Mouse (Mus musculus) left cerebral cortex, adult 8-10 months (tissue): Measurements from ENCODE around the gene Trnt1. TPM values are rescaled to one million over a fixed set of nuclear protein-coding genes. Genes with fewer than 3 reads are reported as not detected.

ENCODE experiments used
- DNase-seq, 2 experiments: peaks; one replicate each; pipeline ENCODE4 v3.0.0; 2022; ENCODE audit warnings: low spot score in 2 of 2
- total RNA-seq, 4 experiments: library from RNA; stranded (reverse); gene quantifications; 2 replicates each; pipeline ENCODE4 v1.2.4; 2022

Gene Trnt1
- total RNA-seq, 4 experiments from 2014 or later: 46.1 to 56.2 (median 49.9) TPM

DNA sequence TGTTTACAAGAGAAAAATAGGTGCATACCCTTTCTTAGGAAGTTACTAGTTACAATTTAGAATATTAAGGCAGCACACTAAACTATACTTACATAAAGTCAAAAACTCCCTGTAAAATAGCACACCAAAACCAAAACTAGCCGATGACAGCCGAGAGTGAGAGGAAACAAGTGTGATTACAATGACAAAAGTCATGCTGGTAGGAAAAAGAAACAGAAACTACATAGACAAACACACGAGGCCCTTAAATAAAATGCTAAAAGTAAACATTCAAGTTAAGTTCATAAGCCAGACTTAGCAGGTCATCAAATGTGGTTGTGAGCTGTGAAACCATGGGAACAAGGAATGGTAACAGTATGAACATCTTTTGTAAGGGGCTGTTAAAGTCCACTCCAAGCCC, 18.2 kb downstream of the Trnt1 start:
- DNase-seq: no peak

DNA sequence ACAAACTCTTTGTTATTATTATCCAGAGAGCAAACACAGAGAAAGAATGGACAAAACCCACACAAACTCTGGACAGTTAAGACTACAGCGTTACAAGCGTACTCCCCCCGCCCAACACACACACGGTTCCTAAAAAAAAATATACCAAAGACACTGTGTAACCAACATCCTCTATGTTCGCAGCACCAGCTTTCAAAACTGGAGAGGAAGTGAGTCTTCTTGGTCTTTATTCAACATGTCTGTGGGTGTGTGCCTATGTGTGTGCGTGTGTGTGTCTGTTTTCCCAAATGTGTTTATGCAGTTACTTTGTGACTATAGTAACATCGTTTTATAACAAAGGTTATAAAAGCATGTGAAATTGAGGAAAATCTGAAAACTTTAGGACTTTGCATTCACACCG, 22.5 kb downstream of the Trnt1 start:
- no peak for DNase-seq

DNA sequence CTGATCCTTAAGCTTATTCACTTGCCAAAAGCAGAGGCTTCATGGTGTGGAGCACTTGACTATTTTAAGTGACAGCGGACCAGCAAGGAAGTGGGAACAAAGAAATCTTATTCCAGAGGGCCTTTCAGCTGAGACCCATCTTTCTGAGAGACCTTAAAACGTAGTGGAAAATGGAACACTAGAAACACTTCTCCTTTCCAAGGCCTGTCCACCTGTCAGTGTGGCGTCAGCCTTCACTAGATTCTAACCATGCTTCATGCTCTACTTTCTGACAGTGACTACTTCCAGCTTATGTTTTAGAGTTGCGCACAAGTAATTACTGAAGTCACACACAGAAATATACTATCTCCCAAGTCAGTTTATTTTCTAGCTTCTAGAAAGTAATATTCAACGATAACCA, 23.6 kb downstream of the Trnt1 start:
- no peak for DNase-seq

DNA sequence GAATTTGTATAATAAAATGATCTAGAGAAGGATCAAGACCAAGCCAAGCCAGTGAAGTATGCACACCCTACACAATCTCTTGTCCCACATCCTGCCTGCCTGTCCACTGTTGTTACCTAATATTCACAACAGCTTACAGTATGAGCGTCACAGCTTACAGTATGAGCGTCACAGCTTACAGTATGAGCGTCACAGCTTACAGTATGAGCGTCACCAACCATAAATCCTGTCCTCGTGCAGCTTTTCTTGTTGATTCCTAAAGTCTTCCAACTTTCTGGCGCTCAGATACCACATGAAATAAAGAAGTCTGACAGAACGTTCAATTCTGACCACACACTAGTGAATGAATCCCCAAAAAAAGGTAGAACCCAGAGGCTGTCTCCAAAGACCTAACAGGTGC, 24.2 kb downstream of the Trnt1 start:
- no peak for DNase-seq

DNA sequence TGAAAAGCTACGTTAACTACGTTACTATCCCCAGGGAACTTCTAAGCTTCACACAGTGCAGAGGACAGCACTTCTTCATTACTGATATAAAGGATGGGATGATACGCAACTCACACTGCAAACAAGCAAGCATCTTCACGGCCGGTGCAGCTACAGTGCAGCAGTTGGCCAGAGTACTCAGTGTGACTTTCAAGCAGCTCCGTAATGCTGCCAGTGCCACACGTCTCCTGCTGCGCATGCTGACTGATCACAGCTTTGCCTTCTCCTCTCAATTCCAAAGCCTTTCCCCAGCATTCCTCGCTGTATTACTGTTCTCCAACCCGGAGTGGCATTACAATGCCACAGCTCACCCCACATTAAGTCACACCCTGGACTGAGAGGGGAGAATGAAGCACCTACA, 24.7 kb downstream of the Trnt1 start:
- no peak for DNase-seq

DNA sequence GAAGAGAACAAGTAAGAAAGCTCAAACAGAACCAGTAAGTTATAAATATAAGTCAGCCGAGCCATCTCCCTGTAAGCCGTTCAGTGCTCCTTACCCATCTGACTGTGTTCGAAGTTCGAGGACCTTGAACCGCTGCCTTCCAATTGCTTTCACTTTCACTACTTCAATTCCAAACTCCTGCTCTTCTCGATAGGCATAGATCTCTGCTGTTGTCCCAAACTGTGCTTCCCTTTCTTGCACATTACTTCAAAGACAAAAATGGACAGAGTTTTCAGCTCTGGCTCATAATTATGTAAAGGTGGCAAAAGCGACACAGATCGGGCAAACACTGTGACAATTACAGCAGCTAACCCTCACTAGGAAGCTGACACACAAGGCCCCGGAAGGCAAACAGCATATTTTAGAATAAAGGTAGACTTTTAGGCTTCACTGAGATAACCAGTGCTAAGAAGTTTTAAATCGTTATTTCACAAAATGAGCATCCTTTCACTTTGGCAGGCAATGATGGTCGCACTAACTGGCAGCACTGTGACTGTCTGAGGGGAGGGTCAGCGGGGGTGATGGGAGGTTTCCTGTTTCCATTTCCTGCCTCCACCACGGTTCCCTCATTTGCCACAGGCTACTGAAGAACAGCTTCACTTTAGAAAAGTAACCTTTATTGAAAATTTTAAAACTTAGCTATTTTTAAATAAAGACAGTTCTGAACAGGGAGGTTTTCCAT, 25.3 kb downstream of the Trnt1 start:
- DNase-seq: no peak

DNA sequence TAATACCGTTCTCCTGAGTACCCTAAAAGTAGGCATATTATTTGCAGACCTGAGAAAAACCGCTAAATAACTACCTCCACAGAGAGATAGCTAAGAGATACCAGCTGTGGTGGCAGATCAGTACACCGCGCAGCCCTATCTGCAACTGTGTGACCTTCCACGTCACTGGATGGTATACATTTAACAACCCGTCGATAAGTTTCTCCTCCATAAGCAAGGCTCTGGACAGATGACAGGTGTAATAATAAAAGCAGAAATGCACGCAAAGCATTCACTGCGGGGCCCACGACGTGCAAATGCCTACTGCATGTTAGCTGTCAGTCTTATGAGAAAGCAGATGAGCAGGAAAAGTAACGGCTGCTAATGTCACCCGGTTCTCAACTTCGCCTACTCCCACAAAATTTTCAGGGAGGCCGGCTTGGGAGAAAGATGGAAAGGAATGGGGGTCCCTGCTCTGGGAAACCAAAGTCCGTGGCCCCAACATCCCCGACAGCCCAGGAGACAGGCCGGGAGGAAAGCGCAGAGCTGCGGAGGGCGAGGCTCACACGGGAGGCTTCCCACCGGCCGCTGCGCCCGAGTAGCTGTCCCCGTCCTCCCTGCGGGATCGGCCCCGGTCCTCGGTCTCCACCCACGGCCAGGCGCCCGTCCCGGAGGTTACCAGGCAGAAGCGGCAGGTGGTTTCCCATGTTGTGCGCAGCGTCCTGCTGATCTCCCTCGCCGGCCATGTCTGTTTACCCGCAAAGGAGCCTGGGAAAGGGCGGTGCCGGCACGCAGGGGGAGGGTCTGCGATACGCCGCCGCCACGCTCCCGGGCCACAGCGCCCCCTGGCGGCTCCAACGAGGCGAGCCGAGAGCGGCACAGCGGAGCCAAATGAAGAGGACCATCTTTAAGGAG, 30.7 kb downstream of the Trnt1 start, which contains the start of gene Crbn:
TSS of gene Crbn (minus strand) at position 745 of the 894 bp plus-strand sequence.
- peak; percentile 85 to 88 for DNase-seq

DNA sequence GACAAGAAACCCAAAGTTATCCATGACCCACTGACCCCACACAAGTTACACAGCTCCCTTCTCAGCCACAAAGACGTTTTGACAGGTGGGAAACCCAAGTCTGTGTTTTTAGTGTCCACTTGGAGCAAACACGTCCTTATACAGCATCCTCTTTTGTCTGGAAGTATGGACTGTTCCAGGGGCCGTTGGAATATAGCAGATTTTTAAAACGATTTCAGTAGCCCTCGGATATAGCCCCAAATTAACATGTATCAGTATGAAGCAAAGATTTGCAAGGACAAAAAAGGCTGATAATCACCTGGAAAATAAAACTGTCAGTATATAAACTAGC, 31.3 kb downstream of the Trnt1 start:
- DNase-seq: no peak

DNA sequence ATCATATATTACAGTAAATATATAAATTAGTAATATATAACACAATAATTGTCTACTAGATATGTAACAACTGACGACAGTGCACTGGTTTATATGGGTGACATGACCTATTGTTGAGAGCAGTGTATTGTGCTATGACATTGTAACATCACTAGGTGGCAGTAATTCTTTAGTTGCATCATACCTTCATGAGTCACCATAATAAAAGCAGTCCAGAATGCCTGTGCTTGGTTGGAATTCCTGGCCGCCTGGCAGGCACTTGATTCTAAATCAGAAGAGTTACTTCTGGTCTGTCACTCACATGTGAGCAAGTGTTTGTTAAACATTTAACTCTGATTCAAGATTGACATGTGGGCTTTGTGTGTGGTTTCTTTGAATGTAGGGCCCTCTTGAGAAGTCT, 36.0 kb downstream of the Trnt1 start:
- DNase-seq: no peak

DNA sequence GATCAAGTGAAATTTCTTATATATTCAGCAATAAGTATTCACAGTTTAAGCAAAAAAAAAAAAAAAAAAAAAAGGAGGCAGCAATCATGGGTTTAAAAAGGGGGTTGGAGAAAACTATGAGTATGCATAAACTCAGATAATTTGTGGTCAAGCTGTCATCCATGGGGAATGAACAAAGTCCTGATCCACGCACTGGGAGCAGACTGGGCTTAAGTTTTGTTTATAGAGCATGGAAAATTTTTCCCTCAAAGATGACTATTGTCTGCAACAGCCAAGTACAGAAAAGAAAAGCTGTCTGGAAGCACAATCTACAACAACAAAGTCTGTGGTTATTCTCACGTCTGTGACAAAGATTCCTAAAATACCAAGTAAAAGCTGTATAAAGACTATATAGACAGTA, 40.2 kb downstream of the Trnt1 start:
- no peak for DNase-seq

DNA sequence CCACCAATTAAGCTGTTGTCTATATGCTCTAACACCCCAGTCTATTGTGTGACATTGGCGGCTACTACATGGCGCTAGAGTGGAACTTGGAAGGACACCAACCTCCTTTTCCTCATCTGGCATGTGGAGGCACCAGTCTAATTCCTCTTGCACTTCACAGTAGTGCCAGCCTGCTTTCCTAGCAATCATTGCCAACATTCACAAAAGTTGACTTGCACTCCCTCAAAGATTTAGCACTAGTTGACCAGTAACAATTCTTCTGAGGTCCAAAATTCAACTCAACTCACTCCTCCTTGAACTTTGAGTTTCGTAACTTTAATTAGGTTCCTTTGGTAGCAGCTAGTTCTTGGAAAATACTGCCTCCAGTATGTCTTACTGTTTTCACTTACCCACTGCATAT, 41.8 kb downstream of the Trnt1 start:
- no peak for DNase-seq

DNA sequence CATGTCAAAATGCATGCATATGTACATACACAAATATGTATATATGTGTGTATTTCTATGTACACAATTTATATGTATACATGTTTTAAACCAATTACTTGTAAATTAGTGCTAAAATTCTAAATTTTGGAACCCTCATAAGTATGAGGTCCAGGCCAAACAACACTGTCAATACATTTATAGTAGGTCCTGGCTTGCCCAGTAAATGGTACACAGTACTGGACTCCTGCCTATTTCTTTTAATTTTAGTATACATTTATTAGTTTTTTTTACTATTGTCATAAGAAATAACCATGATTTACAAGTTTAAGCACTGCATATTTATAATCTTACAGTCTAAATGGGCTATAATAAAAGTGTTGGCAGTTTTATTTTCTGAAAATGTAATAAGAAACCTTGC, 50.3 kb downstream of the Trnt1 start:
- no peak for DNase-seq

DNA sequence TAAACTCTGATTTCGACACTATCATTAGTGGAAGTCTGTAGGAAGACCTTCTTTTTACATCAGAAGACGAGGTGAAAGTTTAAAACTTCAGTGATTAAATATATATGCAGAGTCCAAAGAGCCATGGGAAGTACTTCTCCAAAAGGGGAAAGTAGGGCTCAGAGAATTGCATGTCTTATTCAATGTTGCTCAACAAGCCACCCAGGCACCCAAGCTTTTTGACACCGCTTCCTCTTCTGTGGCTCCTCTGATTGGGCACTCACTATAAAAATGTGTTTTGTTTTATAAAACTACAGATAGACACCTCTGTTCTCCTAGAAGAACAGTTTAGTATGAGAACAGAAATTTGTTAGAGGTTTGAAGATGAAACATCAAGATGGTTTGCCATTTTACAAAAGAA, 51.0 kb downstream of the Trnt1 start:
- DNase-seq: no peak

DNA sequence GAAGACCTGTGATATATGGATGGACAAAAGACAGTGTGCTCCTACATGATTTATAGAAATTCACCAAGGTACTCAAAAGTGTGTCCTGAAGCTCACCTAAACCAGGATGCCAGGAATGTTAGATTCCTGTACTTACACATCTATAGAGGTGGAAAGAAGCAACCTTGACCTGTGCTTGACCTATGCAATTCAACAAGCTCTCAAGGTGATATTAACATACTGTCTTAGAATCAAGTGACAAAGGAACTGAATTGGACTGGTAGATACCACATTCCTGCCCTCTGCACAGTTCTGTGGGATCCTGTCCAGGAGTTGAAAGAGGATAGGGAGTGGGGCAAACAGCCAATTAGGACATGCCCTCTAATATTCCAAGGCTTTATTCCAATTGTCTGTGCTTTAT, 51.6 kb downstream of the Trnt1 start:
- no peak for DNase-seq

DNA sequence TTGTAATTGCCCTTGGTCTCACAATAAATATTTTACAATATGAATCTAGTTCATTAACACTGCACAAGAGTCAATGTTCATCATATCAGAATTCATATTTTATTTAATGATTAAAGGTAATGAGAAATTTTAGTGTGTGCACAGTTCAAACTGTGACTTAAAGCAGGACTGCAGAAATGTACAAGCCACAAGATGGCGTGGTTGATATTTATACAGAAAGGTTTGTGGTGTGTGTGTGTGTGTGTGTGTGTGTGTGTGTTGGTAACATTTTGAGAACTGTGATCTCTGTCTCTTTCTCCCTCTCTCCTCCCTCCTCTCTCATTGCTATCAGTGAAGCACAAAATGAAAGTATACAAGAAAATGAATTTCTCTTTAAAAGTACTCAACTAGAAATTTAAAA, 53.4 kb downstream of the Trnt1 start:
- no peak for DNase-seq

Other genes with a start within 250 kb of the Trnt1 start
- gene Il5ra, start 20.1 kb upstream of the Trnt1 start, total RNA-seq: not detected
- gene Crbn, start 31.0 kb downstream of the Trnt1 start, total RNA-seq: 100 to 1,000 TPM in 3 of 4 experiments, 10 to 100 TPM in 1; 99.0 to 118 (median 107) TPM